Mouse (Mus musculus) ZHBTc4 (cell line): ENCODE measurements around the gene Gm17359.
A peak's percentile ranks its signal among the peaks of the same experiment; 100 is the strongest.

Experiments used
- DNase-seq: peaks from one replicate; pipeline ENCODE4 v3.0.0-alpha.2; 2011; ENCODE audit warnings: low read depth, low spot score

Gm17359 gene

GRCm38 (mm10) chr3:79475980-79476379 is 139.5 kb downstream of the Gm17359 start:
- no peak for DNase-seq

GRCm38 (mm10) chr3:79478400-79478799 is 141.9 kb downstream of the Gm17359 start:
- DNase-seq: no peak

GRCm38 (mm10) chr3:79478880-79479279 is 142.4 kb downstream of the Gm17359 start:
- DNase-seq: no peak

GRCm38 (mm10) chr3:79484286-79485063 is 148.0 kb downstream of the Gm17359 start:
- DNase-seq: no peak

- peak; percentile 53 for DNase-seq
These were observed 151.6 kb downstream of the Gm17359 start for GRCm38 (mm10) chr3:79488025-79488424.

- DNase-seq: no peak
These were observed 153.6 kb downstream of the Gm17359 start for GRCm38 (mm10) chr3:79490102-79490501.

- no peak for DNase-seq
These were observed 155.2 kb downstream of the Gm17359 start for GRCm38 (mm10) chr3:79491614-79492013.

GRCm38 (mm10) chr3:79493064-79493463 is 156.6 kb downstream of the Gm17359 start:
- DNase-seq: no peak

GRCm38 (mm10) chr3:79494028-79494427 is 157.6 kb downstream of the Gm17359 start:
- DNase-seq: no peak

GRCm38 (mm10) chr3:79495151-79495550 is 158.7 kb downstream of the Gm17359 start:
- DNase-seq: no peak

GRCm38 (mm10) chr3:79496668-79497067 is 160.2 kb downstream of the Gm17359 start:
- DNase-seq: no peak

- no peak for DNase-seq
These were observed 163.8 kb downstream of the Gm17359 start for GRCm38 (mm10) chr3:79500279-79500678.

GRCm38 (mm10) chr3:79501166-79501728 is 164.8 kb downstream of the Gm17359 start:
- DNase-seq: no peak
